Mouse (Mus musculus): ENCODE measurements at regions not wholly inside any gene's neighbourhood (a gene's known extent, or its start where the extent isn't known, plus 50 kb on each side); places are given as distances from the start of the nearest gene placed in this dataset.

DNA sequence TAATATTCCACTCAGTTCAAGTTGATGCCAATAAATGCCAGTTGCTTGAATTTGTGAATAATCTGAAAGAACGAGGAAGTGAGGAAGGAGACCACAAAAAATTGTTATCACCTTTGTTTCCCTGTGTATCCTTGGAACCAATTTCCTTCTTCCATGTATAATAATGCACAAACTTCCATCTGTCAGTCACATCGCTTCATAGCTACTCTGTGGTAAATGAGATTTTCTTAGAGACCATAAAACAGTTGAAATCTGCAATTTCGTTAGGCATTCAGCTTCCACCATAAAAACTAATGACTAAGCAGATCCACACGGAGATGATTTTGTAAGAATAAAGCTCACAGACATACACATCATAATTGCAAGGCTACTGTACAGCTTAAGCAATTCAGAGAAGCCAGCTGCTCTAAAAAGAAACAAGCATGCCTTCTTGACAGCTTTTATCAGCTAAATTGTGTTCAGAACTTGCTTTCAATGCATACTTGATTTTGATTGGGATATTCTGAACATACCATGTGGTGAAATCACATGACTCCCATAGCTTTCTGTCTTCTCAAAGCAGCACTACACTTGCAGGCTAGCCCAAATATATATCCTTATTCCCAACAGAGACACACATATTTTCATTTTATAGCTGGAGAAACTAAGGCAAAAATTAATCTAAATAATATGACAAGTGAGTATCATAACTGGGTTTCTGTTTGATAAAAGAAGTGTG, 232.3 kb upstream of the Dlgap1 start:
- TF ChIP-seq CTCF (IDR thresholded peaks at IDR 0.05; ENCODE audit: extremely low read depth, insufficient read depth, low read length) (no peak), POLR2A (IDR thresholded peaks at IDR 0.05; ENCODE audit: extremely low read depth, insufficient read depth, low read length) (no peak)

All from cortical plate, adult 2 months (tissue).